Mouse (Mus musculus) bone marrow macrophage, adult 2 months (primary cell): ENCODE results near the gene Ift57. TPM values are rescaled to one million over a fixed set of nuclear protein-coding genes. Genes with fewer than 3 reads are reported as not detected.

ENCODE experiments used
- H3K27ac ChIP-seq: 2 replicates; pipeline ENCODE4 v1.5.1; 2012; ENCODE audit warnings: low read depth, low read length; ENCODE audit not compliant: insufficient read depth
- H3K4me1 ChIP-seq: 2 replicates; pipeline ENCODE4 v1.6.1; 2012; ENCODE audit warnings: low read length; ENCODE audit not compliant: control insufficient read depth, insufficient read depth
- H3K4me3 ChIP-seq: 2 replicates; pipeline ENCODE4 v1.5.1; 2012; ENCODE audit warnings: mild to moderate bottlenecking, low read length, moderate library complexity; ENCODE audit not compliant: insufficient read depth
- CTCF ChIP-seq: IDR thresholded peaks from 2 replicates; pipeline ENCODE4 v1.5.1; 2012; ENCODE audit warnings: low read depth, mild to moderate bottlenecking, low read length, moderate library complexity
- POLR2A ChIP-seq: IDR thresholded peaks from 2 replicates; pipeline ENCODE4 v1.6.1; 2012; ENCODE audit warnings: mild to moderate bottlenecking, low read depth, low read length, borderline replicate concordance
- polyA plus RNA-seq: library from polyadenylated mRNA; stranded (reverse); fragments of >200 nt; gene quantifications from 2 replicates; pipeline ENCODE4 v1.2.4, GENCODE M21; 2012; ENCODE audit not compliant: missing spikeins, insufficient read depth, insufficient read length

The Ift57 gene
- polyA plus RNA-seq, 1 experiment = 22.0 TPM

DNA sequence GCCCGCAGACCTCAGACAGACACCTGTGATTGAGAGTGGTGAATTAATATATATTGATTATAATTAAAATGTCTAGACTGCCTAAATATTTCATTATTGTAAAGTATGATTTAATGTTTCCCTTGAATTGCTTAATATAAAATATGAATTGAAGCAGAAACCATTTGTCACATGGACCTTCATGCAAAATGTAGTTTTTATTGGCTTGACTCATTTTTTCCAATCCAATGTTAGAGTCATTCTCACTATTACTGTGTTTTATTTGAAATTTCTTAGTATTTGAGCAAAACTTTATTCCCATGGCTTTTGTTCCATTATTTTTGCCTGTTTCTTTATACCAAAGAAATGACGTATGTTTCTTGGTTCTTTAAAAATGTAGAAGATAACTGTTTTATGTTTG, 48.3 kb downstream of the Ift57 start:
- TF ChIP-seq CTCF (no peak), POLR2A (no peak)
- Histone ChIP-seq H3K4me1 (no peaks in the 10 kb centered on the region), H3K4me3 (no peak overlapping the region)

DNA sequence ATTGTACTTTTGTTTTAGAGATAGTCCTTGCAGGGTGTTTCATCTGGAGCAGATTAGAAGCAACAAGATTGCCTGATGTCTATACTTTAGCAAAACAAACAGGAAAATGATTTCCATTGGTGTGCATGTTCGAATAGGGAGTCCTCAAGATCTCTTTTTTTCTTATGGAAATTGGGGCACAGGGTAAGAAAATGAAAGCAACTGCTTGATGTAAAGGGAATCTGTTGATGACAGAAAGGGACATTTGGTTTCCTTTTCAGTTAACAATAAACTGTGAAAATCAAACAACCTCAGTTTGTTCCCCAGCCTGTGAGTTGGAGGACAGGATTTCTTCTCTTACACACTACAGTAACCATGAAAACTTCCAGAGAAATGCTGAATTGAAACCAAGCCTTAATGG, 53.9 kb downstream of the Ift57 start:
- Histone ChIP-seq H3K4me3 (no peak overlapping the region), H3K4me1 (peaks cover 4% of the 10 kb centered on the region; the same call in 1 of the 2 replicates), H3K27ac (no peak overlapping the region)
- TF ChIP-seq CTCF = no peak

More for the DNA sequence above, 48.3 kb downstream of the Ift57 start:
- no peak overlapping the region for H3K27ac ChIP-seq

DNA sequence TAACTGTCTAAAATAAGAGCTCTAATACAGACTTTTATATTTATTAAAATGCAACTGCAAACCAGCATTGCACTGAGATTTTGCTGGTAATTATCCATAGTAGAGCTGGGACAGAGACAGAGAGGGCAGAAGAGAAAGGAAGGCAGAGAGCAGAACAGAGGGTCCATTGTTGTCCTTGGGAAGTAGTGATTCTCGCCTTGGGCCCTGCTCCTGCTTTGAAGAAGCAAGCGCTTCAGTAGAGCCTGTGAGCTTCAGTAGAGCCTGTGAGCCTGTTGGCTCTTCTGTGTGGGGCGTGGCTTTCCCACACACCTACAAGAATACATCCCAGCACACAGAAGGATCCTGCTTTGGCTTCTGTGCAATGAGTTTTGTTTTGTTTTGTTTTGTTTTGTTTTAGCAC, 54.3 kb downstream of the Ift57 start:
- Histone ChIP-seq H3K4me1 (peaks cover 4% of the 10 kb centered on the region; the same call in 1 of the 2 replicates), H3K27ac (no peak overlapping the region), H3K4me3 (no peak overlapping the region)
- no peak for TF ChIP-seq CTCF
- TF ChIP-seq POLR2A = no peak

DNA sequence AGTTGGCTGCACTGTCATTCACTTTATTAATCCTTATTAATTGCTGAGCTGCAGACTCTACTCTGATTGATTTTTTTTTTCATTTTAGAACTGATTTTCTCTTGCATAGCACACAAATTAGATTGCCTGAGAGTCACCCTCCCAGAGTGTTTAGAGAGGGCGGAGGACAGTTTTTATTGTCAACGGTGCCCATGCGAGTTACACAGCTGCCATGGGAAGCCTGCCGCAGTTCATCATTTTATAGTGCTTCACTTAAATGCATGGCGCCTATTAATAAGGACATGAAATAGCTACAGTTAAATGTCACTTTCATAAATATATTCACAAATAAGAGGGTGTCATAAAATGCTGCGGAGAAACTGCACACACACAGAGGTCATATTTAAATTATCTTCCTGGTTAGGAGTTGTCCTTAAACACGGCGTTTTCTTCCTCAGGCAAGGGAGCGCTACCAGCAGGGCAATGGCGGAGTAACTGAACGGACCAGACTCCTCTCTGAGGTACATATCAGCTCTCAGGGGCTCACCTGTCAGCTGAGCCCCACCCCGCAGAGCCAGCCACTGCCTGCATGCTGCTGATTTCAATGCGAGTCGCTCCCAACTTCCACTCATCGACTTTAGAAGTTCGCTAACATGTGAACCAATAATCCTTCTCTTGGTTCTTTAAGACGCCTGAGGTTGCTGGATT, 61.6 kb downstream of the Ift57 start:
- Histone ChIP-seq H3K4me1 (no peaks in the 10 kb centered on the region), H3K4me3 (no peak overlapping the region), H3K27ac (no peak overlapping the region)
- TF ChIP-seq POLR2A = no peak
- no peak for TF ChIP-seq CTCF

DNA sequence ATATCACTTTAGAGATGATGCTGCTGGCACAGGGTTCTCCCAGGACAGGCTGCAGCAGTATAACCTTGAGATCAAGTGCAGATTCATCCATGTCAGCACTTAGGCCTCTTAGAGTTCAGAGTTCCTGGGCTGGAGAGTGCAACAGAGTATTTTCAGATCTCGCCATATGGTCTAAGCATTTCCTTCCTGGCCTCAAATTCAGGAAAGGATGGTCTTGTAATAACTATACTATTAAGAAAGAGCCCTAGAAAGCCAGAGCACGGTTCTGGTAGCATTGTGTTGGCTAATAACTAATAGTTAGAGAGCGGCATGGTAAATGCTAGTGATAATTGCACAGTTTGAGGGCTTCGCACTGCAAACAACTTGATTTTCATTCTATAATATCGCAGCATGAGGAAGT, 62.9 kb downstream of the Ift57 start:
- H3K27ac ChIP-seq = no peak overlapping the region
- TF ChIP-seq POLR2A (no peak), CTCF (no peak)
- no peak overlapping the region for H3K4me3 ChIP-seq
- no peaks in the 10 kb centered on the region for H3K4me1 ChIP-seq

DNA sequence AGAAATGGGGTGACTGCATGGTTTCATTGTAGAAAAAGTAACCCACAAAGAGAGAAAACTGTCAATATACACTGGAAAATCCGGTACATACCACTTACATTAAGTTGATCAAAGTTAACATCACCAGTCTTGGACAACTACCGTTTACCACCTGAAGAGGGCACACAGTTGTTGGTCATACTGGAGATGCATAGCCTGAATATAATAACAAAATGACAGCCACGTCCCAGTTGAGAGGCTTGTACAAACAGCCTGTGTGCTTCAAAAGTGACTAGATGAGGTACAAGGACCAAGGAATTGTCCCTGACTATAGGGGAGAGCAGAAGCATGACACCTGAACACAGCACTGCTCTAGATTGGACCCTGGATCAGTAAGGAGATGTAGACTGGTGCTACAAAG, 67.3 kb downstream of the Ift57 start:
- TF ChIP-seq CTCF = no peak
- TF ChIP-seq POLR2A = no peak

DNA sequence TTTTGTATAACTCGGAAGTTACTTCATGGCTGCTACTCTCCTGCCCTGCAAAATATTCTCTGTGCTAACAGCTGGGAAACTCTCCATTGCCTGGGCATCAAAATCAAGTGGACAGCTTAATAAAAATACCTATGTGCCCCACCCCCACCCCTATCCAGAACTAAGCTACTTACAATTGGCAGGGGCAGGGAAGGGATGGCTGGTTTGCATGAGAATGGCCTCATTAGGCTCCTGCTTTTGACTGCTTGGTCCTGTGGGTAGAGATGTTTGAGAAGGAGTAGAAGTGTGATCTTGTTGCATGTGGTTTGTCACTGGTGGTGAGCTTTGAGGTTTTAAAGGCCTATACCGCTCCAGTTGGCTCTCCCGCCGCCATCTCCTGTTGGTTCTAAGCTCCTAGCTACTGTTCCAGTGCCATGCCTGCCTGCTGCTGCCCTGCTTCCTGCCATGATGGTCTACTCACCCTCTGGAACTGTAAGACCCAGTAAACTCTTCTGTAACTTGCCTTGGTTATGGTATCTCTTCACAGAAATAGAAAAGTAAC, 69.5 kb downstream of the Ift57 start:
- peaks cover 8% of the 10 kb centered on the region for H3K4me1 ChIP-seq
- TF ChIP-seq CTCF = no peak
- no peak for TF ChIP-seq POLR2A
- no peak overlapping the region for H3K4me3 ChIP-seq
- no peak overlapping the region for H3K27ac ChIP-seq

More for the DNA sequence above, 67.3 kb downstream of the Ift57 start:
- Histone ChIP-seq H3K4me1 (peaks cover 8% of the 10 kb centered on the region), H3K27ac (no peak overlapping the region), H3K4me3 (no peak overlapping the region)

DNA sequence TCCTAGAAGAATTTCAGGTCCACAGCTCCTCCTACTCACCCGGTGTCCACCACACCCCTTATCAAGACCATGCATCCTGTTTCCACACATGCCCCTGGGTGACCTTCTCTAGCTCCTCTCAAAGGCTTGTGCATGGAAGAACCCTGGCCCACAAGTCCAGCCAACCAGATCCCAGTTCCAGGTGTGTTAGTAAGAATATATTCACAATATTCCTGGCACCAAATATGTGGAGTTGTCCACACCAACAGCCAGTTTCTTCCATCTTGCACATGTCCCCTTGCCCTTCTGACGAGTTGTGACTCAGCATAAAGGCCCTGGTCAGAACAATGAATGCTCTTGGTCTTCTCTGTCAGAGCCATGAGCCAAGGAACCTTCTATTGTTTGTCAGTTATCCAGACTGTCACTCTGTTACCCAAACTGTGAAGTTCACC, 70.8 kb downstream of the Ift57 start:
- no peak overlapping the region for H3K4me3 ChIP-seq
- peaks cover 12% of the 10 kb centered on the region for H3K4me1 ChIP-seq
- TF ChIP-seq CTCF = no peak
- TF ChIP-seq POLR2A = no peak
- no peak overlapping the region for H3K27ac ChIP-seq

DNA sequence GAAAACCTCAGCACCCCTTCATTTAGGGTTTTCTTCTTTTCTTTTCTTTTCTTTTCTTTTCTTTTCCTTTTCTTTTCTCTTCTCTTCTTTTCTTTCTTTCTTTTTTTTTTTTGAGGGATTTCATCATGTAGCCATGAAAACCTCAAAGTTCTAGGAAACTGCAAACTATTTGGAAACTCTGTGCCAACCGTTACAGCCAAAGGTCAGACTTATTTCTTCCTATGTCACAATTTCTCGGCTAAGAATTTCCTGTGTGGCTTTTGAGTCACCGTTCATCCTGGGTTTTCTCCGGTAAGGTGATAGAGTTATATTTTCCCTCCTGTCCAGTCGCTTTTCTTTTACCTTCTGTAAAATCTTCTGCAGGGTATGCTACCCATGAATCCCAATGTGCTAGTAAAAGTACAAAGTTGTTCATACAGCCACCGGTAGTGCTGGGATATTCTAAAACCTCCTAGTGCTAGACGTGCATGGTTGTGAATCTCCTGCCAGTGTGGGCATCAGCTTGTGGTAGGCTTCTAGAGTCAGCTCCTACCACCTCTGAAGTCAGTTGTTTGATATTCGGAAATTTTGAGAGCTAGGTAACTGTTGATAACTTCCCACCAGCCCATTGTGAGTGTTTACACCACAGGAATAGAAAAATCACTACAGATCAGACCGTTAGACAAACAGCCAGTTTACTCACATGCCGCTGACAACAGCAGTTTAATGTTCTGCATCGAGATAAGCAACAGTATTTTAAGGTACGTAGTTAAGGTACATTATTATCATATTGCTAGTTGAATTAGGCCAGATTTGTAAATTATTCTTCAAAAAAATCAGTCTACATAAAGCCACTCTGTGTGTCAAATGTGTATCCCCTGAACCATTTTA, 71.5 kb downstream of the Ift57 start:
- H3K4me3 ChIP-seq = no peak overlapping the region
- TF ChIP-seq CTCF (no peak), POLR2A (no peak)
- H3K4me1 ChIP-seq = peaks cover 16% of the 10 kb centered on the region
- no peak overlapping the region for H3K27ac ChIP-seq
